Mouse (Mus musculus): ENCODE measurements around the gene Il1rapl2. TPM values are rescaled to one million over a fixed set of nuclear protein-coding genes. Genes with fewer than 3 reads are reported as not detected.

Il1rapl2 gene
- polyA plus RNA-seq, 1 experiment from 2014 or later = not detected

DNA sequence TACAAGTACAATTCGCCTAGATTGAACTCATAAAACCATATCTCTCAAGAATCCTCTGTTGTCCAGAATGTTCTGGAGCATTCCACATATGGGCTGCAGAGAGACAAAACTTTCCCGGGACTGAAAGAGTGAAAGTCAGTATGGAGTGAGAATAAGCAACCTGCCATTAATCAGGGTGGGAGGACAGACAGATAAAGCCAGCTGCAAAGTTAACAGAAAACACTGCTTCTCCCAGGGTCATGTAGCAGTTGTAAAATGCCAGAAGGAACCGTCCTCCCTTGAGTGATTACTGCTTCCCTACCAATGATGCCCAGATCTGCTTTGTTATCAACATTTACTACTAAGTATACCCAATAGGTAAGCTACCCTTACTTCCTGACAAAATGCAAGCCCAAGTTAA, 1230.5 kb downstream of the Il1rapl2 start:
- no peak for ATAC-seq (ENCODE audit: insufficient read depth)
- Histone ChIP-seq H3K36me3 (replicated peaks) (no peaks in the 10 kb centered on the region), H3K9me3 (replicated peaks) (no peaks in the 10 kb centered on the region), H3K4me3 (replicated peaks) (no peak overlapping the region), H3K27me3 (no peaks in the 10 kb centered on the region), H3K9ac (no peak overlapping the region), H3K4me1 (replicated peaks) (no peaks in the 10 kb centered on the region), H3K4me2 (no peak overlapping the region), H3K27ac (replicated peaks) (no peak overlapping the region)
- 31% methylated on average over 3 of the region's 3 CpGs for WGBS (ENCODE audit: insufficient replicate concordance)

DNA sequence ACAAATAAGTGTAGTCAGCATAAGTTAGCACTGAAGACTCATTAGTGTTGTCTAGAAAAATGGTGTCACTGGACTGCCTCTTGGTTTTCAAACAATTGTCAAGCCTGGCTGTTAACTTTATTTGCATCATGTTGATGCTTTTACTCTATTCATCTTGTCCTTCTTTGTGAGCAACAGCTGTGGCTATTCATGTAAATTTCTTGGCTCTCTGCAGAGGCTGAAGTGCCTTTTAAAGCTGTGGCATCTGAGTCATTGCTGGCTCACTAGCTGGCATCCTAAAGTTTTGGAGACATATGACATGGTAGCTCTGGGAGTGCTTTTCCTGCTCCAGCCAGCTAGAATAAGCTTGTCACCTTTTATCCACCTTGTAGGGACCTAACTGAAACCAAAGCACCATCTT, 1261.5 kb downstream of the Il1rapl2 start:
- no peak for ATAC-seq (ENCODE audit: insufficient read depth)
- no peak overlapping the region for H3K4me2 ChIP-seq
- H3K27ac ChIP-seq (replicated peaks) = no peak overlapping the region
- no peaks in the 10 kb centered on the region for H3K9me3 ChIP-seq (replicated peaks)
- no peaks in the 10 kb centered on the region for H3K36me3 ChIP-seq (replicated peaks)
- no peaks in the 10 kb centered on the region for H3K27me3 ChIP-seq
- H3K4me3 ChIP-seq (replicated peaks) = no peak overlapping the region
- no peak overlapping the region for H3K9ac ChIP-seq
- H3K4me1 ChIP-seq (replicated peaks) = no peaks in the 10 kb centered on the region

DNA sequence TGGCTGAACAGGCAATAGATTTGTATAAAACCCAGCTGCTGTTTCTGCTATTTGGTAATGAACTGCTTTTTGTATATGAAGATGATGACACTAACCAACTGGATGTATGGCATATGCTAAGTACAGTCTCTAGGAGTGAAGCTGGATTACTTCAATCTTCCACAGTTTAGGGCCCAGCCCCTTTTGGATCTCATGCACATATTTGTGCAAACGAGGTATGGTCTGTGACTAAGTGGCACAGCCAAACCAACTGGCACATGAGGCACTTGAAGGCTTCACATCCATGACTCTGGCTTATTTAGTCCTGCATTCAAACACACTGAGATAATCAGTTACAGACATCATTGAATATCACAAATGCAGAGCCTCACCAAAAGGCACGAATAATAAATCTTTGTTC, 1263.5 kb downstream of the Il1rapl2 start:
- H3K9me3 ChIP-seq (replicated peaks) = no peaks in the 10 kb centered on the region
- no peak for ATAC-seq (ENCODE audit: insufficient read depth)
- H3K27me3 ChIP-seq = no peaks in the 10 kb centered on the region
- H3K4me3 ChIP-seq (replicated peaks) = no peak overlapping the region
- no peak overlapping the region for H3K9ac ChIP-seq
- 28% methylated on average over 2 of the region's 2 CpGs for WGBS (ENCODE audit: insufficient replicate concordance)
- H3K27ac ChIP-seq (replicated peaks) = no peak overlapping the region
- H3K36me3 ChIP-seq (replicated peaks) = no peaks in the 10 kb centered on the region
- H3K4me1 ChIP-seq (replicated peaks) = no peaks in the 10 kb centered on the region
- no peak overlapping the region for H3K4me2 ChIP-seq

DNA sequence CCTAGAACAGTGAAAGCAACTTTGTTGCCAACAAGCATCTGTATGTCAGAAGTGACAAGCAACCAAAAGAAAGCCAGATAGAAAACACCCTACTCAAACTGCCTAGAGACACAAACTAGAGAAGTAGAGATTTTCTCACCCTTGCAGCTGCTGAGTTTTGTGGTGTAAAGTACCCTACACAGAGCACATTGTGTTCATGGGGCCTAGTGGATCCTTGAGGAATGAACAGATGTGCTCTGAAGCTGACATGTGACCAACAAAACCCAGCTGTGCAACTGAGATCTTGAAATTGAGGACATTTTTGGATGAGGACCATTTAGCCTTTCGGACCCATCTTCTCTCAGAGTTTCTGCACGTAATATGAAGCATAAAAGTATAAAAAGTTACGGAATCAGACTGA, 1268.0 kb downstream of the Il1rapl2 start:
- no peaks in the 10 kb centered on the region for H3K9me3 ChIP-seq (replicated peaks)
- H3K36me3 ChIP-seq (replicated peaks) = no peaks in the 10 kb centered on the region
- H3K9ac ChIP-seq = no peak overlapping the region
- no peaks in the 10 kb centered on the region for H3K27me3 ChIP-seq
- no peaks in the 10 kb centered on the region for H3K4me1 ChIP-seq (replicated peaks)
- H3K4me2 ChIP-seq = no peak overlapping the region
- no peak overlapping the region for H3K27ac ChIP-seq (replicated peaks)
- 55% methylated on average over 3 of the region's 3 CpGs for WGBS (ENCODE audit: insufficient replicate concordance)
- no peak overlapping the region for H3K4me3 ChIP-seq (replicated peaks)
- ATAC-seq (ENCODE audit: insufficient read depth) = no peak

Measured in liver, embryonic 15.5 days (tissue).